Mouse (Mus musculus): Measurements from ENCODE around the gene Tpte. TPM values are rescaled to one million over a fixed set of nuclear protein-coding genes. Genes with fewer than 3 reads are reported as not detected.

The Tpte gene
- total RNA-seq, 2 experiments from 2014 or later: not detected

DNA sequence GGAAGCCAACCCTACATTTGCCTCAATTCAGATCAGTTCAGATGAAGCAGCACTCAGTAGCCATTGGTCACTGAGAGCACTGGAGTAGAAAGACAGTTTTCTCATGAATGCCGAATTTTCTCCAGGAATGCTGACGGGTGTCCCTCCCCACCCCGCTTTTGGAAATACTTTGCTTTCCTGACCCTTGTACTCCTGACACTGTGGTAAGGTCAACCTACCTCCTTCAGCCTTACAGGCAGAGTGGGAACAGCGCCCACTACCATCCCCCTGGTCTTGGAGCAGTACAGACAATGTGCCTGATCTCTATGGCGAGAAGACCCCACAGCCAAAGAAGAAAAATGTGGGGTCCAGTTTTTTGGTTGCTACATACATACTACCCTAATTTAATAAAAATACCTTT is 93.1 kb downstream of the Tpte start:
- DNase-seq (ENCODE audit: low spot score in 2 of 2): no peak

DNA sequence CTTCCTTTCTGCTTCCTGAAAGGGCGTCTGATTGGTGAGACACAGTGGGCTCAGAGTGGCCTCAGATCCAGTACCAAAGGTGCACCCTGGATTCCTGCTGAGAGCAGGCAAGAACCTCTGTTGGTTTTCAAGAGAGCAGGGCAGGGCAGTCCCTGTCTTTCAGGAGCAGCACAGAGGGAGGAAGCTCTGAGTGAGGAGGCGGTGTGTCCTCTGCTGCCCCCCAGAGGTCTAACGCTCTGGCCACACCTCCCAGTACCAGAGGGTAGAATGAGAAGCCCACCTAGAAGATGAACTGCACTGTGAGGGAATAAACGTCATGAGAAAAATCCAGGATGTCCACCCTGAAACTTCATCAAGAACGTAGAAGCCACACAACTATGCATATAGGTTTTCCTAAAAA is 93.7 kb downstream of the Tpte start:
- DNase-seq (ENCODE audit: low spot score in 2 of 2): peak in 1 of 2 experiments; percentile 48

DNA sequence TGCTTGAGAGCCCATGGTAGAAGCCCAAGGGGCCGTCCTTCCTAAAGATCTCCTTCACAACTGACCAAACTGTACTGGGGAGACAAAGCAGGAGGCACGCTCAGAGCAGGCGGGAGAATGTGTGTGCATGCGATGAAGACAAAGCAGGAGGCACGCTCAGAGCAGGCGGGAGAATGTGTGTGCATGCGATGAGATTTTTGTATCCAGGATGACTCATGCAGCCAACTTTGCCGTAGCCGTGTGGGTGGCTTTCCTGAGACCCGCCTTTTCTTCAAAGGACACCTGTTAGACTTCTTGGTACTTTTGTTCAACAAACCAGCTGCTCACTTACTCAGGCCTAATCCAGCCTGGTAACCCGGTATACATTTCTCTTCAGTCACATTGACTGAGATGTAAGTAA is 97.7 kb downstream of the Tpte start:
- DNase-seq (ENCODE audit: low spot score in 2 of 2): no peak

DNA sequence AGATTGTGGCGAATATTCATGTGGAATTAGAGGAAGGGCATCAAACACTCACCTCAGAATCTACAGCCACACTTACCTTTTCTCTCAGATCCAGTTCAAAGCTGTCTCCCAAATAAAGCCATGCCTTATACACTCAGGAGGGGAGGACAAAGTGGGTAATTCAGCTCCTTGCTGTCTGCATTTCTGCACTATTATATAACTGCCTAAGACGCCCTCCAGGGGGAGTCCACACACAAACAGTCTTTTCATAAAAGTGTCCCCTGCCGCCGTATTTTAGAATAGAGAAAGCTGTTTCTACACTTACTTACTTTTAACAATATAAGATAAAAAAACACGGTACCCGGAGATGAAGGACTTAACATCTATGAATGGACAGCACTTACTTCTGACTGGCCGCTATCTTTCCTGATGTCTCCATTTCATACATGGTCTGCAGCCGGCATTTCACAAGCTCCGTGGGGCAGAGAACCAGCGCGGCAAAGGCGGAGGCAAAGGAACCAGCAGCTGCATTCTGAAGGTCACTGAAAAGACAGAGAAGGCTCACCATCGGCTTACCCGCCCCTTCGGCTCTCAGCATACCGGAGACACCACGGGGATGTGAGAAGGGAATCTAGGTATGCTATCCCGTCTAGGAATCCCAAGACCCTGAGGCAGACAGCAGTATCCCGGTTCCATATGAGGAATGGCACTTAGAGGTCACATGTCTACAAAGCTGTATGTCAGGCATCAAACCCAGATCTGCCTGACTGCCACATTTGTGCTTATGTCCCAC is 99.8 kb downstream of the Tpte start:
- DNase-seq (ENCODE audit: low spot score in 2 of 2): no peak

DNA sequence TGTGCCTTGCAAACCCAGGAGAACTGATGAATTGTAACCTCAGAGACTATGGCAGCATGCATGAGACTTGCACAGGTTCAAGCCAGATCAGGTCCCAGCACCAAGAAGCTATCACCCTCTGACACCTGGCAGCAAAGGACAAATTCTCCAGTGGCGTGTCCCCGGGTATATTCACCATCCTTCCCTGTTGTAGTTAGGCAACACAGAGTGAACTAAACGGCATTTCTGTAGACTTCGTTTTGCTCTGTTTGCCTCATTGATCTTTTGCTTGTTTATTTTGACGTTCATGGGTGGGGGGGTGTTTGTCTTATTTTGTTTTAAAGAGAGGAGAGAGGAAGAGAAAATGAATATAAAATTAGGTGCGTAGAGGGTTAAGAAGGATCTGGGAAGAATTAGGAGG is 101.9 kb downstream of the Tpte start:
- no peak for DNase-seq (ENCODE audit: low spot score in 2 of 2)

DNA sequence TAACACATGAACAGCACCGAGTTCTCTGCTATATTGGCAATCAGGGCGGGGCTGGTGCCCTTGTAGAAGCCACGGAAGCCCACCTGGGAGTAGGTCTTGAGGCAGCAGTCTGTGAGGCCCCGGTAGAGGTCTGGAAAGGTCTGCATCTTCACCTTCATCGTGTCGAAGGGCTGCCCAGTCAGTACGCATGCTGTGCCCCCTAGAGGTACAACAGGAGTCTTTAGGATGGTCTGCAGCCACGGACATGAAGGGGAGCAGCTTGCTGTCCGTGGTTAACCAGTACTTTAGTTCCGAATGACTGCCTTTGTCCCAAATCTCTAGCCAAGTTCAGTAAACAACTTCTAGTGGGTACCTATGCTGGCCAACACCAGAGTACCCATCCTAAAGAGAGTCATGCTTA is 106.6 kb downstream of the Tpte start:
- no peak for DNase-seq (ENCODE audit: low spot score in 2 of 2)

DNA sequence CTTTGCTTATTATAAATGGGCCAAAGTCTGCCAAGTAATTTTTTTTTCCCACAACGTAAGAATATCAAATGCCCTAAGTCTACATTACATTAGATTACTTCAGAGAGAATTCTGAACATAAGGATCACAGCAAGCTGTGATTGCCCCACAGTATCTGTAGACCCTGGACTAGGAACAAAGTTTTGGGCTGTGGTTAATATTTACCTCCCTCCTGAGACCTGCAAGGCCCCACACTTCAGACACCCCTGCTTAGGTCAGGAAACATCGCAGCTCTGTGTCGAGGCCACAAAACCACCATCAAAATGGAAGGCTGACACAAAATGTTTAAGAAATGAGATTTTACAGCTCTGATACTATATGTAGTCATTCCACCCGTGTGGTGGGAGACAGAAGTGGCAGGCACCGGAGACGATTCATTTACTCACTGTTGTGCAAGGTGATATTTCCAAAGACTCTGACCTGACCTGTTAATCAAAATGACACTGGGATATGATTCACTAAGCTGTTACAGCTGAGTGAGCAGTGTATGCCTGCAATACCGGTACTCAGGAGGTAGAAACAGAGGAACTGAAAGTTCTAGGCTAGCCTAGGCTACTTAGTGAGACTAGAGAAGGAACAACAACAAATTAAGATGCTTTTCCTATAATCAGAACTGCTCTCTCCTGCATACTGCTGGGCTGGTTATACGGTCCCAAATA is 107.7 kb downstream of the Tpte start:
- DNase-seq (ENCODE audit: low spot score in 2 of 2): no peak

DNA sequence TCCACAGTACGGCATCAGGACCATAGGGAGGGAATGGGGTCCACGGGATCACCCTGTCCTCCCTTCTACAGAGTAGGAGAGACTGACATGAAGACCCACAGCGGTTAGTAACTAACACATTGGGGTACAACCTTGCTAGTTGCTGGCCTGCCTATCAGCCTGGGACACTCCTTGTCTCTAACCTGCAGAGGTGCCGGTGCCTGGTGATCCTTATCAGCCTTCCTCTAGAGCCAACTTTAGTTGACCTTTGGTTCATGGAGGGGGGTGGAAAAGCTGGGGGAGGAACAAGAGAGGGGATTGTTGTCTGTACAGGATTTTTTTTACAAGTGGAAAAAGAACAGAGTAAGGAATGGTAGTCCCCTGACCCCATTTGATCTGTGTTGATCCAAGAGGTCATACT is 111.2 kb downstream of the Tpte start:
- no peak for DNase-seq (ENCODE audit: low spot score in 2 of 2)

DNA sequence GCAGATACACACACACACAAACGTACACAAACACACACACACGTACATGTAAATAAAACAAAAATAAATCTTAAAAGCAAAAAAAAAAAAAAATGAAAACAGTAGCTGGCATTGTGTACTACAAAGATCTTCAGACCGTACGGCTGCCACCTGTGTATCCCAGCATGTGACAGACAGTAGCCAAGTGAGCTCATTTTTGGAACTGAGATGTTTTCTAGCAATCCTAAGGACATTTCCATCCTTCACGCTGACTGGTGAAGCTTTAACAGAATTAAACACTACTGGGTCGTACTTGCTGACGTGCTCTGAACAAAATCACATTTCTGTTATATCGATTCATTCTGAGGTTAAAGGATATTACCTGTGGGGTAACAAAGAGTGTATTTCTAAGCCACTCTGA is 112.0 kb downstream of the Tpte start:
- no peak for DNase-seq (ENCODE audit: low spot score in 2 of 2)

DNA sequence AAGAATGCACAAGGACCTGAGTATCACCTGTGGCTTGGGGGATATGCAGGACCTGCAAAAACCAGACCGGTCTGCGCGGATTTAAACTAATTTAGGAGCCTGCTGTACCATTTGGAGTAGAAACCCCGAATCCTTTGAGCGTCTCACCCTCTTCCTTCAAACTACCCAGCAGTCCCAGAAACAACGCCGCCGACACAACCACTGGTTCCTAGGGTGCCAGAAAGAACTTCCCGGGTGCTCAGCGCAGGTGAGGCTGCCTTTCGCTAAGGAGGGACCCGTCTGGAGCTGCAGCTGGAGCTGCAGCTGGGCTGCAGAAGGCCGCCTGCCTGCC is 114.5 kb downstream of the Tpte start:
- no peak for DNase-seq (ENCODE audit: low spot score in 2 of 2)

DNA sequence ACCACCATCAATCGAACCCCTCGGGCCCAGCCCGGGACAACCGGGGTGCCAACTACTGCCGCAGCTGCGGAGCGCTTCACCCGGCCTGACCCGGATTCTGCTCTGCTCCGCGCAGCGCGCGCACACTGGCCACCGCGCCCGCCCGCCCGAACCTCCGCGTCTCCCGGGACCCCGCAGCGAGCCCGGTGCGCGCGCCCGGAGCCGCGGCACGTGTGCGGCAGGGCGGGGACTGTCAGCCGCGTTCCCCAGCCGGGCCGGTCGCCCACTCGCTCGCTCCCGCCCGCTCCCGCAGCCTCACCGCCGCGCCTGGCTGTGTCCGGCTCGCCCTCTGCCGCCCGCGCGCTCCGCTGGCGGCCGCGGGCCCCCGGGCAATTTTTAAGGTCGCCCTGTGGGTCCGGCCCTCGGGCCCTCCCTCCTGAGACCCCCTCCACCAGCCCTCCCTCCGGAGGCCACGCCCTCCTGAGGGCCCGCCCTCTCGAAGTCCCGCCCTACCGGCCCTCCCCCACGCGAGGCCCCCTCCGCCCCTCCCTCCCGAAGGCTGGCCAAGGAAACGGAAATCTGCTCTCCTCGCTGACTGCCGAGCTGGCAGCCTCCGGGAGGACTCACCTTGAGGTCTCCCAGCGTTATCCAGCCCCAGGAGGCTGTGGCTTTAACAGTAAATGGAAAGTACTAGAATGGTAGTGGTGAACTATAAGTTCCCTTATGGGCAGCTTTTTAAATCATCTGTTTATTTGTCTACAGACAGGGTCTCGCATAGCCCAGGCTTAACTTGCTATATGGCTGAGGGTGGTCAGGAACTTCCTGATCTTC is 115.1 kb downstream of the Tpte start, which contains the start of gene Slc25a15:
TSS of gene Slc25a15 (minus strand) at position 456 of the 810 bp plus-strand sequence.
- DNase-seq (ENCODE audit: low spot score in 2 of 2): peak; percentile 90 to 92

DNA sequence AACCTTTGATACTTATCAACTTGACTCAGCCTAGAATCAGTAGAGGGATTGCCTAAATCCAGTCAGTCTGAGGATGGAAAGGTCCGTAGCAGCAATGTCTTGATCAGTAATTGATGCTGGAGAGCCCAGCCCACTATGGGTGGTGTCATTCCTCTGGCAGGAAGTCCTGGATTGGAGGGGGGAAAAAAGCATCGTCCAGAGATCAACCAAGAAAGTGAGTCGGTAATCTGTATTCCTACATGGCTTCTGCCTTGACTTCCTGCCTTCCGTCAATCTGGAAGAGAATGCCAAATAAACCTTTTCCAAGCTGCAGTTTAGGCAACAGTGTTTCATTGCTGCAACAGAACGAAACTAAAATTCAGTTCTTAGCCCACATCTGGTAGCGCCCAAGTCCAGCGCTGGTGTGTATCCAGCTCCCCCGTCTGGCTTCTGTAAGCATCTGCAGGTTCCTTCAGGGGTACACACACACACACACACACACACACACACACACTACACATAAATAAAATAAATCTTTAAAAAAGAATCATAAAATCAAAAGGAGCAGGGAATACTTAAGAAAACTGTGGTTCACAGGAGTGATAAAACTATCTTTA is 116.1 kb downstream of the Tpte start:
- no peak for DNase-seq (ENCODE audit: low spot score in 2 of 2)

DNA sequence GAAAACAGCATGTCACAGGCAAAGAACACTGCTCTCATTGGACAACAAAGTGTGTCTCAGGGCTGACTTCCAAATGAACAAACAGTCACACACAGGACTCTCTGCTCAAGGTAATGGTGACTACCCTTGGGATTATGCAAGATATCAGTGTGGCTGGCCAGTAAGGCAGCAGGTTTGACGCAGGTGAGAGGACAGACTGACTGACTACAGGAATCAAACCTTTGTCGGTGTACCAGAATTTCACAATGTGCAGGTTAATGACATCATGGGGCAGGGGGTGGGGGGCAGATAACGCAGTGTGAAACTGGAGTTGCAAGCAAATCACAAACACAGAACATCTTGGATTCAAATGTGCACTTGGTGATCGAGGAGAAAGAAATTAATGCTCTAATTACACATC is 117.4 kb downstream of the Tpte start:
- no peak for DNase-seq (ENCODE audit: low spot score in 2 of 2)

DNA sequence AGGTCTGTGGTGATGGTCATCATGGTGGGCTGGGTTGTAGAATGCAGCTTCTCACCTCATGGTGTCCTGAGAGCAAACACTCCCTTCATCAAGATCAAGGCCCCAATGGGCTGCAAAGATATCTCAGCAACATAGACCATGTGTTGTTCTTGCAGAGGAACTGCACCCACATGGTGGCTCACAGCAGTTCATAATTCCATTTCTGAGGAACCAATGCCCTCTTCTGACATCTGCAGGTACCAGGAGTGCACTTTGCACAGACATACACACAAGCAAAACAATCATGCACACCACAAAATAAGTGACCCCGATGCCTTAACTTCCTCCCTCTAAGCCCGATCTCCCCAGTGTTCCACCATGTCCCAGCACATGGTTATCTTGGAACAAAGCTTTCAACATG is 120.0 kb downstream of the Tpte start:
- DNase-seq (ENCODE audit: low spot score in 2 of 2): no peak

DNA sequence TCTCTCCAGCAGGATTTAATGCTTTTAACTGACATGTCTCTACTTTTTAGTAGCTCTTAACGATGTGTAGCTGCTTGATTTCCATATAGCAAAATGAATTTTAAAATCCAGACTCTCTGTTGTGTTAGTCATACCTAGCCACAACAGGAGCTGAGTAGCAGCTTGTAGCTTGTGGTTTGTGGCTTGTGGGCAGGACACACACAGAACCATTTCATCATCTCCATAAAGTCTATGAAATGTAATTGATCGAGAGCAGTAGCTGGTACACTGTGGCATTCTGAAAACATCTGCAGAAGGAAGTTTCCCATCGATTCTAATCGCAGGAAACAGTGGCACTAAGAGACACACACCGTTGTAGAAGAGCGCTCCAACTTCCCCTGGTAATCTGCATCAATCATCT is 122.5 kb downstream of the Tpte start:
- no peak for DNase-seq (ENCODE audit: low spot score in 2 of 2)

DNA sequence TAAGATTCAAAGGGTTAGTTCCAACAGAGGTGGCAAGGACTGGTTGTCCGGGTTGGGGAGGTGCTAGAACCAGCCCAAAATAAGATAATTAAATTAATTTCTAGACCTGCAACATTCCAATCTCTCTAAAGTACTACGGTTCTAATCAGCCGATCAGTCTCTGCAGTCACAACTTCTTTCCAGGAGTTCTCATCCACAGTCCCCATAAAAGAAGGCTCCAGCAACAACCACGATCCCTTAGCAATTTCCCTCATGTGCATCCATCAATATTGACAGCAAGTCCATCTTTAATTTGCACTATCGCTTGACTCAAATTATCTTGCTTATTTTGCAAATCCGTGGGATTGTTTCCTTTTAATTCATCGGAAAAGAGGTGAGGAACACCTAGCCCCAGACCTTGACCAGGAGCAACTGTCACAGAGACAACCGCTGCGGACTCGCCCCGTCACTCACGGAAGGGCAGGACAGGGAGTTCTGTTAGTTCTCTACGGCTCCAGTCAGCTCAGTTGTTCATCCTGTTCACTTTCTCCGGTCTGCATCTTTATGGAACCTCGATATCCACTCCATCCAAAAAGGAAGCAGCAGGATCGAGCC is 127.5 kb downstream of the Tpte start:
- DNase-seq (ENCODE audit: low spot score in 2 of 2): no peak

DNA sequence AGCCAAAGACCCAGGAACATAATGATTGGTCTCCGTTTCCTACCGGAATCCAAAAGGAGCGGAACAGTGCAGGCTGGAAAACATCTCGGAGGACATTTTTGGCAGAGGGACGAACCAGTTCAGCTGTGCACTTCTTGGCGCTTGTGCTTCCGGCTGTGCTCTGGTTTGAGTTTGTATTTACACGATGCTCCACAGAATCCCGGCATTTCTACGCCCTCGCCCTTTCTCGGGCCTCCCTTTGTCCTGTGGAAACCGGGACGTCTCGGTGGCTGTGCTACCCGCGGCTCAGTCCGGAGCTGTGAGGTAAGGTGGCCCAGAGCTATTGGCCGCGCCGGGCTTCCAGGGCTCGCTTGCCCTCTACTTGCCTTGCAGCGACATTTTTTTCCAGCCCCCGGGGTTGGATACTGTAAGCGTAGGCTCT is 128.1 kb downstream of the Tpte start, which contains the start of gene Mrps31:
TSS of gene Mrps31 (plus strand) at position 80 of the 421 bp plus-strand sequence.
- peak; percentile 70 to 78 for DNase-seq (ENCODE audit: low spot score in 2 of 2)

DNA sequence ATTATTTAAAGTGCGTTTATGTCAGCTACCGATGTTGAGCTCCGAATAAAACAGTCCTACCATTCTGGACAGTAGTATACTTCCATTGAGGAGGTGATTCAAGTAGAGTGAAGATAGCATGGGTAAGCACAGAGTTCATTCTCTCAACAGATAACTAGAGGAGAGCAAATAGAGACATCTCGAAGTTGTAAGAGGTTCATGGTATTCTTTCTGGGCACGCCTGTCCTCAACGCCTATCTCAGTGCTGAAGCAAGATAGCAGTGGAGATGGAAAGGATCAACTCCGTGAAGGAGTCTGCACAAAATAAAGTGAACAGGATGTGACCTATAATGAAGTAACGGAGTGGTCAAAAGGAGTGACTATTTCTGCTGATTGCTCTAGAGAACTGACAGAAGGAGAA is 128.7 kb downstream of the Tpte start:
- DNase-seq (ENCODE audit: low spot score in 2 of 2): no peak
